Mouse (Mus musculus) frontal cortex, postnatal 36 days (tissue): ENCODE data around the gene Mrpl53.

Experiments used
- DNase-seq, 2 experiments: peaks; one replicate each; pipeline ENCODE4 v3.0.0; 2022; ENCODE audit warnings: low spot score in 2 of 2

Mrpl53 gene

GRCm38 (mm10) chr6:83120930-83121862 lies 12.4 kb downstream of the Mrpl53 start, which contains the start of gene Wbp1:
Gene Wbp1, minus strand, starts transcription at chr6:83121559.
- DNase-seq: peak; percentile 97 to 98

- no peak for DNase-seq
These were observed 13.2 kb downstream of the Mrpl53 start for GRCm38 (mm10) chr6:83121863-83122710.

GRCm38 (mm10) chr6:83122961-83123360 lies 14.1 kb downstream of the Mrpl53 start:
- DNase-seq: no peak

- peak; percentile 87 to 94 for DNase-seq
These were observed 16.0 kb downstream of the Mrpl53 start for GRCm38 (mm10) chr6:83124851-83125312.

- DNase-seq: no peak
These were observed 16.5 kb downstream of the Mrpl53 start, which contains the start of gene Ino80b for GRCm38 (mm10) chr6:83125331-83125730. Gene Ino80b, minus strand, starts transcription at chr6:83125431.

GRCm38 (mm10) chr6:83127419-83127818 lies 18.6 kb downstream of the Mrpl53 start:
- no peak for DNase-seq

- DNase-seq: no peak
These were observed 22.7 kb downstream of the Mrpl53 start for GRCm38 (mm10) chr6:83131469-83132034.

- no peak for DNase-seq
These were observed 23.5 kb downstream of the Mrpl53 start for GRCm38 (mm10) chr6:83132176-83132919.

GRCm38 (mm10) chr6:83134226-83134625 lies 25.4 kb downstream of the Mrpl53 start:
- DNase-seq: no peak

GRCm38 (mm10) chr6:83134951-83135513 lies 26.2 kb downstream of the Mrpl53 start, which contains the start of gene Rtkn:
Gene Rtkn, plus strand, starts transcription at chr6:83135463.
- DNase-seq: no peak

- no peak for DNase-seq
These were observed 26.8 kb downstream of the Mrpl53 start for GRCm38 (mm10) chr6:83135571-83136161.

- no peak for DNase-seq
These were observed 27.5 kb downstream of the Mrpl53 start for GRCm38 (mm10) chr6:83136291-83136880.

- DNase-seq: no peak
These were observed 28.2 kb downstream of the Mrpl53 start for GRCm38 (mm10) chr6:83136881-83137575.

- peak; percentile 60 for DNase-seq
These were observed 28.7 kb downstream of the Mrpl53 start for GRCm38 (mm10) chr6:83137576-83137950.

GRCm38 (mm10) chr6:83138056-83138455 lies 29.2 kb downstream of the Mrpl53 start:
- no peak for DNase-seq

- no peak for DNase-seq
These were observed 31.2 kb downstream of the Mrpl53 start for GRCm38 (mm10) chr6:83140044-83140443.

GRCm38 (mm10) chr6:83141636-83142035 lies 32.8 kb downstream of the Mrpl53 start:
- DNase-seq: no peak

- peak; percentile 72 to 76 for DNase-seq
These were observed 33.4 kb downstream of the Mrpl53 start for GRCm38 (mm10) chr6:83142211-83142731.

GRCm38 (mm10) chr6:83142886-83143285 lies 34.0 kb downstream of the Mrpl53 start:
- DNase-seq: peak; percentile 51 to 55
